Mouse (Mus musculus): ENCODE measurements around the gene Popdc3. TPM values are rescaled to one million over a fixed set of nuclear protein-coding genes. Genes with fewer than 3 reads are reported as not detected.

The Popdc3 gene
- total and polyA plus RNA-seq, 3 experiments: not detected

DNA sequence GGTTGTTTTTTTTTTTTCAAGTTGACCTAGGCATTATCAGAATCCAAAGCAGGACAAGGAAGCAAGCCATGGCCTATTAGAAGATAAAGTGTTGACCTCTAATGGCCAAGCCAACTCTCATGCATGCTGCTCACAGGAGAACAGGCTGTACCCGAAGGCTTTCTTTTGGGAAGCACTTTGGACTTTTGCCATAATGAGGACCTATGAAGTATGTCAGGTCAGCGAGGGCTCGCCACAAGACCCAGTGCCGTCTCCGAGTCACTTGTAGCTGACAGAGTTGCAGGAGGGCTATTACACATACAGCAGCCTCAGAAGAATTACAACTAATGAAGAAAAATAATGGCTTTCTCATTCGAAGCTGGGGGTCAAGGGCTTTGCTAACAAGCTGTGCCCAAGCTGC, 55.5 kb downstream of the Popdc3 start:
- Histone ChIP-seq H3K36me3 (ENCODE audit: control insufficient read depth in 1 of 2, insufficient read depth in 2 of 2, low read length in 2 of 2) (no peaks in the 10 kb centered on the region), H3K27ac (ENCODE audit: control insufficient read depth, low read depth, low read length) (no peak overlapping the region), H3K27me3 (ENCODE audit: control insufficient read depth in 1 of 2, insufficient read depth in 2 of 2, low read length in 2 of 2) (peaks cover 0 to 2% of the 10 kb centered on the region in 2 experiments; a peak in 1 of 4 replicates), H3K4me3 (ENCODE audit: control insufficient read depth in 1 of 2, insufficient read depth in 1 of 2, low read depth in 2 of 2, low read length in 2 of 2) (no peak overlapping the region), H3K9ac (ENCODE audit: control insufficient read depth, low read depth, low read length, poor library complexity, severe bottlenecking) (no peak overlapping the region), H3K79me2 (ENCODE audit: control insufficient read depth, insufficient read depth, low read length, poor library complexity) (no peaks in the 10 kb centered on the region), H3K9me3 (replicated peaks; ENCODE audit: insufficient read depth, low read length) (no peaks in the 10 kb centered on the region), H3K4me1 (ENCODE audit: control insufficient read depth in 1 of 2, insufficient read depth in 2 of 2, low read length in 2 of 2) (no peaks in the 10 kb centered on the region)
- no peak for TF ChIP-seq POLR2A (IDR thresholded peaks at IDR 0.05; ENCODE audit: control insufficient read depth in 1 of 2, insufficient read depth in 1 of 2, low read depth in 1 of 2, low read length in 2 of 2, poor library complexity in 1 of 2)
- TF ChIP-seq TBP (IDR thresholded peaks at IDR 0.05; ENCODE audit: low read depth, low read length): no peak
- no peak for TF ChIP-seq MEF2A (IDR thresholded peaks at IDR 0.05; ENCODE audit: extremely low read depth, insufficient replicate concordance, low read depth, low read length, poor library complexity, severe bottlenecking)
- TF ChIP-seq SIN3A (IDR thresholded peaks at IDR 0.05; ENCODE audit: low read length): no peak
- TF ChIP-seq MAZ (IDR thresholded peaks at IDR 0.05; ENCODE audit: low read depth, low read length): no peak
- TF ChIP-seq GATA1 (IDR thresholded peaks at IDR 0.05; ENCODE audit: low read depth, low read length): no peak
- no peak for TF ChIP-seq CTCF (IDR thresholded peaks at IDR 0.05 in 2 of 3, conservative IDR thresholded peaks at IDR 0.05 in 1 of 3; ENCODE audit: control insufficient read depth in 1 of 3, insufficient read depth in 1 of 3, low read depth in 2 of 3, low read length in 3 of 3, poor library complexity in 1 of 3, severe bottlenecking in 1 of 3)
- no peak for TF ChIP-seq MYB (IDR thresholded peaks at IDR 0.05; ENCODE audit: low read depth, low read length)
- no peak for TF ChIP-seq CHD1 (IDR thresholded peaks at IDR 0.05; ENCODE audit: low read depth, low read length)
- no peak for TF ChIP-seq ZKSCAN1 (IDR thresholded peaks at IDR 0.05; ENCODE audit: low read depth, low read length)
- TF ChIP-seq USF1 (IDR thresholded peaks at IDR 0.05; ENCODE audit: low read depth, low read length): no peak
- no peak for TF ChIP-seq UBTF (IDR thresholded peaks at IDR 0.05; ENCODE audit: borderline replicate concordance, insufficient read depth, low read depth, low read length)
- no peak for TF ChIP-seq HCFC1 (IDR thresholded peaks at IDR 0.05; ENCODE audit: low read depth, low read length)
- TF ChIP-seq TAL1 (IDR thresholded peaks at IDR 0.05; ENCODE audit: low read length): no peak
- no peak for TF ChIP-seq MAX (IDR thresholded peaks at IDR 0.05; ENCODE audit: low read length)
- TF ChIP-seq CHD2 (IDR thresholded peaks at IDR 0.05; ENCODE audit: low read length): no peak
- DNase-seq (ENCODE audit: low read depth, low spot score): no peak

- TF ChIP-seq USF2 (IDR thresholded peaks at IDR 0.05; ENCODE audit: borderline replicate concordance in 1 of 2, insufficient read depth in 1 of 2, low read depth in 1 of 2, low read length in 2 of 2): no peak
- no peak for TF ChIP-seq SIN3A (IDR thresholded peaks at IDR 0.05; ENCODE audit: low read length)
- TF ChIP-seq ZMIZ1 (IDR thresholded peaks at IDR 0.05; ENCODE audit: low read depth, low read length): no peak
- no peak for TF ChIP-seq BHLHE40 (IDR thresholded peaks at IDR 0.05; ENCODE audit: borderline replicate concordance, low read depth, low read length)
- no peak for TF ChIP-seq MEF2A (IDR thresholded peaks at IDR 0.05; ENCODE audit: extremely low read depth, insufficient replicate concordance, low read depth, low read length, poor library complexity, severe bottlenecking)
- no peak for TF ChIP-seq KAT2A (conservative IDR thresholded peaks at IDR 0.05; ENCODE audit: low read depth, low read length)
- no peak for TF ChIP-seq MAFK (IDR thresholded peaks at IDR 0.05; ENCODE audit: borderline replicate concordance, low read depth, low read length)
- TF ChIP-seq HCFC1 (IDR thresholded peaks at IDR 0.05; ENCODE audit: low read depth, low read length): no peak
- no peak for TF ChIP-seq GATA1 (IDR thresholded peaks at IDR 0.05; ENCODE audit: low read depth, low read length)
- TF ChIP-seq RAD21 (IDR thresholded peaks at IDR 0.05; ENCODE audit: low read depth, low read length): no peak
- TF ChIP-seq E2F4 (IDR thresholded peaks at IDR 0.05; ENCODE audit: borderline replicate concordance, low read depth, low read length): no peak
- TF ChIP-seq MYC (IDR thresholded peaks at IDR 0.05; ENCODE audit: low read depth, low read length): no peak
- TF ChIP-seq JUND (IDR thresholded peaks at IDR 0.05; ENCODE audit: low read depth, low read length): no peak
- no peak for TF ChIP-seq USF1 (IDR thresholded peaks at IDR 0.05; ENCODE audit: low read depth, low read length)
- no peak for TF ChIP-seq ZC3H11A (IDR thresholded peaks at IDR 0.05; ENCODE audit: low read depth, low read length)
- no peak for TF ChIP-seq CHD1 (IDR thresholded peaks at IDR 0.05; ENCODE audit: low read depth, low read length)
- no peak for TF ChIP-seq ZKSCAN1 (IDR thresholded peaks at IDR 0.05; ENCODE audit: low read depth, low read length)
- TF ChIP-seq CTCF (IDR thresholded peaks at IDR 0.05 in 2 of 3, conservative IDR thresholded peaks at IDR 0.05 in 1 of 3; ENCODE audit: control insufficient read depth in 1 of 3, insufficient read depth in 1 of 3, low read depth in 2 of 3, low read length in 3 of 3, poor library complexity in 1 of 3, severe bottlenecking in 1 of 3): no peak
- no peak for TF ChIP-seq RCOR1 (IDR thresholded peaks at IDR 0.05; ENCODE audit: low read depth, low read length)
- Histone ChIP-seq H3K27ac (ENCODE audit: control insufficient read depth, low read depth, low read length) (no peak overlapping the region), H3K4me1 (ENCODE audit: control insufficient read depth in 1 of 2, insufficient read depth in 2 of 2, low read length in 2 of 2) (no peaks in the 10 kb centered on the region), H3K79me2 (ENCODE audit: control insufficient read depth, insufficient read depth, low read length, poor library complexity) (no peaks in the 10 kb centered on the region), H3K27me3 (ENCODE audit: control insufficient read depth in 1 of 2, insufficient read depth in 2 of 2, low read length in 2 of 2) (no peaks in the 10 kb centered on the region; a peak in 2 of 4 replicates), H3K9me3 (replicated peaks; ENCODE audit: insufficient read depth, low read length) (no peaks in the 10 kb centered on the region), H3K36me3 (ENCODE audit: control insufficient read depth in 1 of 2, insufficient read depth in 2 of 2, low read length in 2 of 2) (no peaks in the 10 kb centered on the region), H3K4me3 (ENCODE audit: control insufficient read depth in 1 of 2, insufficient read depth in 1 of 2, low read depth in 2 of 2, low read length in 2 of 2) (no peak overlapping the region), H3K9ac (ENCODE audit: control insufficient read depth, low read depth, low read length, poor library complexity, severe bottlenecking) (no peak overlapping the region)
- DNase-seq (ENCODE audit: low read depth, low spot score): no peak
These were observed 58.4 kb downstream of the Popdc3 start for GRCm38 (mm10) chr10:45236304-45236703.

Measured in MEL (cell line).